Mouse (Mus musculus): ENCODE results near the gene Akt3. TPM values are rescaled to one million over a fixed set of nuclear protein-coding genes. Genes with fewer than 3 reads are reported as not detected.

Akt3 gene
- polyA plus RNA-seq (2015; fragmentation: Nextera tagmentation; extraction: Ambion mirVana): 1.3 and 2.0 TPM in 2 replicates

DNA sequence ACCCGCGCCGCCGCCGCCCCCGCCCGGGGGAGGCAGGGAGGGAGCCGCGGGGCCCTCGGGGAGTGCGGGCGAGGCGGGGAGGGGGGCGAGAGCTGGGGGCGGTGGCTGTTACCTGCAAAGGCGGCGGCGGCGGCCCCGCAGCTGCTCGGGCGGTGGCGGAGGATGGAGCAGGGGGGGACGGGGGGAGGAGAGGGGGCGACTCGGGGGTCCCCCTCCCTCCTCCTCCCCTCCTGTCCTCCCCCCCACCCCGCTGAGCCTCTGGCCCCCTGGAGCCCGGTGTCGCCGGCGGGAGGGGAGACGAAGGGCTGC lies at the start of gene Akt3:
Gene Akt3, minus strand, starts transcription at position 170 of the 309 bp plus-strand sequence.

Other genes with a start within 250 kb of the Akt3 start
- gene Zbtb18, start 184.1 kb upstream of the Akt3 start, polyA plus RNA-seq (2015; fragmentation: Nextera tagmentation; extraction: Ambion mirVana): 2.2 and 2.3 TPM in 2 replicates

Measured in spleen, postnatal 0 days (tissue).